Mouse (Mus musculus) adrenal gland, postnatal 10 days (tissue): ENCODE data around the gene Psd. TPM values are rescaled to one million over a fixed set of nuclear protein-coding genes. Genes with fewer than 3 reads are reported as not detected.

Source experiments
- DNase-seq: peaks from one replicate; pipeline ENCODE4 v3.0.0; 2021; ENCODE audit warnings: mixed read lengths
- total RNA-seq, 2 experiments: library from RNA; stranded (reverse); gene quantifications; 2 replicates each; pipeline ENCODE4 v1.2.3; 2021

The Psd gene
- total RNA-seq, 2 experiments from 2014 or later = 8.2 to 11.9 TPM

- peak; percentile 0 for DNase-seq
Observed at GRCm38 (mm10) chr19:46320076-46320785, 6.7 kb downstream of the Psd start.

- peak; percentile 90 for DNase-seq
Observed at GRCm38 (mm10) chr19:46318586-46319378, 8.2 kb downstream of the Psd start.

GRCm38 (mm10) chr19:46318031-46318471, 8.9 kb downstream of the Psd start:
- peak; percentile 55 for DNase-seq

GRCm38 (mm10) chr19:46317546-46317885, 9.4 kb downstream of the Psd start:
- no peak for DNase-seq

- no peak for DNase-seq
Observed at GRCm38 (mm10) chr19:46316846-46317545, 10.0 kb downstream of the Psd start.

GRCm38 (mm10) chr19:46315752-46316610, 11.0 kb downstream of the Psd start:
- DNase-seq = no peak

- no peak for DNase-seq
Observed at GRCm38 (mm10) chr19:46314872-46315742, 11.8 kb downstream of the Psd start.

- no peak for DNase-seq
Observed at GRCm38 (mm10) chr19:46314151-46314601, 12.8 kb downstream of the Psd start.

- DNase-seq = no peak
Observed at GRCm38 (mm10) chr19:46313591-46313990, 13.4 kb downstream of the Psd start.

GRCm38 (mm10) chr19:46313116-46313515, 13.8 kb downstream of the Psd start:
- DNase-seq = no peak

- no peak for DNase-seq
Observed at GRCm38 (mm10) chr19:46312566-46312965, 14.4 kb downstream of the Psd start.

- DNase-seq = no peak
Observed at GRCm38 (mm10) chr19:46311341-46311740, 15.6 kb downstream of the Psd start.

GRCm38 (mm10) chr19:46310312-46310865, 16.6 kb downstream of the Psd start:
- DNase-seq = no peak

- no peak for DNase-seq
Observed at GRCm38 (mm10) chr19:46309651-46310305, 17.2 kb downstream of the Psd start.

GRCm38 (mm10) chr19:46308706-46309435, 18.1 kb downstream of the Psd start:
- peak; percentile 91 for DNase-seq

GRCm38 (mm10) chr19:46308303-46308702, 18.7 kb downstream of the Psd start:
- no peak for DNase-seq

- DNase-seq = no peak
Observed at GRCm38 (mm10) chr19:46307781-46308180, 19.2 kb downstream of the Psd start.

GRCm38 (mm10) chr19:46306751-46307289, 20.1 kb downstream of the Psd start:
- no peak for DNase-seq

GRCm38 (mm10) chr19:46306268-46306610, 20.7 kb downstream of the Psd start:
- DNase-seq = no peak
